Mouse (Mus musculus): ENCODE data around the gene Parp1. TPM values are rescaled to one million over a fixed set of nuclear protein-coding genes. Genes with fewer than 3 reads are reported as not detected.

Gene Parp1
- polyA plus RNA-seq (2014; fragmentation: Nextera tagmentation; extraction: Ambion mirVana): 118 and 127 TPM in 2 replicates

DNA sequence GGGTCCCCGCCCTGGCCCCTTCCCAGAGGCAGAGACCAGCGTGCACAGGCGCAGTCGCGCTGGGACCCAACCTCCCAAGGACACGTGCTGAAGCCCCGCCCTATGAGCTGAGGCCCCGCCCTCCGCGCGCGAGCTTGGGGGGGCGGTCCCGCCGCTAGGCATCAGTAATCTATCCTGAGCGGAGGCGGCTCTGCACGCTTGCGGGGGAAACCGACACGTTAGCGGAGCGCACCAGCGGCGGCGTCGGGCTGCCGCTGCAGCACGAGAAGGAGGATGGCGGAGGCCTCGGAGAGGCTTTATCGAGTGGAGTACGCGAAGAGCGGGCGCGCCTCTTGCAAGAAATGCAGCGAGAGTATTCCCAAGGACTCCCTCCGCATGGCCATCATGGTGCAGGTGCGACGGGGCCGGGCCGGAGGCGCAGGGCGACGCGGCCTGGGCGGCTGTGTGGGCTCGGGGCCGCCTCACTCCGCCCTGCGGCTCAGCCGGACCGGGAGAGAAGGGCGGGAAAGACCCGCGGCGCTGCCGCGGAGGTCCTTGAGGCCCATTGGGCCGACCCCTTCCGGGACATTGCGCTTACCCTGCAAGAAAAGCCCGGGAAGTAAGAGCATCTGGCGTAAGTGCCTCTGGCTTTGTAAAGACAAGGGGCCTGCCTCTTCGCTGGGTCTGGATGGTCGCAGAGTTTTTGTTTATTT, at the start of gene Parp1:
Gene Parp1 (plus strand): TSS at position 164 of the 692 bp plus-strand sequence.
- Histone ChIP-seq H3K36me3 (ENCODE audit: control insufficient read depth, insufficient read depth, low read length) (peaks cover 9% of the 10 kb centered on the region), H3K9me3 (replicated peaks; ENCODE audit: control insufficient read depth, low read length) (no peaks in the 10 kb centered on the region), H3K27me3 (replicated peaks; ENCODE audit: control insufficient read depth, insufficient read depth, low read length) (no peaks in the 10 kb centered on the region), H3K9ac (ENCODE audit: low read length) (peak within 1 kb of the TSS; percentile 90), H3K4me3 (ENCODE audit: low read depth, low read length) (peak within 1 kb of the TSS; percentile 74), H3K27ac (ENCODE audit: low read depth, low read length) (peak within 1 kb of the TSS; percentile 90), H3K4me1 (ENCODE audit: control insufficient read depth, insufficient read depth, low read length) (peaks cover 15% of the 10 kb centered on the region), H3K4me2 (ENCODE audit: low read length) (peak within 1 kb of the TSS; percentile 97)
- WGBS: under 1% methylated on average over 65 of the region's 67 CpGs
- ATAC-seq (peak; percentile 99), DNase-seq (ENCODE audit: low spot score) (peak; percentile 98)

DNA sequence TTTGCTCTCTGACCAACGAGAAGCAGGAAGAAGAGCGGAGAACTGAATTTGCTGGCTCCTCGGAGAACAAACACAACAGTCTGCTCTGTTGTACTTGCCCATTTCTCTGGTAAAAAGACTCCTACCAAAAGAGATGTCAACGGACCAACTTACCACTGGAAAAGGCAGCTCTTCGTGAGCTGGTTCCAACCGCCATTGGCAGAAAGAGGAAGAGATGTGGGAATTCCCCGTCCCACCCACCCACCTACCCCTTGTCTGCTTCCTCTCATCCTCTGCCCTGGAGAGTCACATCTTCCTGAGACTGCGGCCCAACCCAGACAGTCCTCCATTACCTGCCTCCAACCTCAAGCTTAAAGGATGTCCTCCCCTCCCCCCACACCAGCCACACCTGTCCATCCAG, 49.2 kb upstream of the Parp1 start:
- 92% methylated on average over 8 of the region's 8 CpGs for whole genome bisulfite sequencing
- DNase-seq (ENCODE audit: low spot score): no peak
- no peaks in the 10 kb centered on the region for H3K27me3 ChIP-seq (replicated peaks; ENCODE audit: control insufficient read depth, insufficient read depth, low read length)
- no peak overlapping the region for H3K27ac ChIP-seq (ENCODE audit: low read depth, low read length)
- H3K4me2 ChIP-seq (ENCODE audit: low read length): no peak overlapping the region
- H3K4me3 ChIP-seq (ENCODE audit: low read depth, low read length): no peak overlapping the region
- H3K36me3 ChIP-seq (ENCODE audit: control insufficient read depth, insufficient read depth, low read length): no peaks in the 10 kb centered on the region
- no peak overlapping the region for H3K9ac ChIP-seq (ENCODE audit: low read length)
- H3K9me3 ChIP-seq (replicated peaks; ENCODE audit: control insufficient read depth, low read length): no peaks in the 10 kb centered on the region
- ATAC-seq: no peak
- no peaks in the 10 kb centered on the region for H3K4me1 ChIP-seq (ENCODE audit: control insufficient read depth, insufficient read depth, low read length)

DNA sequence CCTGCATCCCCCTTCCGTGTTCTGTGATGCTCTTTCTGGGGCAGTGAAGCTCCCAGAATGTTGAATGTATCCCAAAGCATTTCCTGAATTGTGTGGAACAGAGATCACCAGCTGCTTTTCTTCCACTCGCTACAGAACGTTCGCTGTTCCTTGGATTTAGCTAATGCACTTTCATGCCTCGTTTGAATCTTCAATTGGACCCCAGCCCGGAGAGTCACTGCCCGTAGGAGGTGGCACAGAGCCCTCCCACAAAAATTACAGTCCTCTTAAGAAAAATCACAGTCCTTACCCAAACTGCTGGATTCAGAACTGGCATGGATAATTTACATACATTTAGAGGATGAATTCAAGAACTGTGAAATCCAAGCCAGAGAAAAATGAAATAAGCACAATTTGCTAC, 48.5 kb upstream of the Parp1 start:
- Histone ChIP-seq H3K27ac (ENCODE audit: low read depth, low read length) (no peak overlapping the region; the same call in 1 of the 2 replicates), H3K4me3 (ENCODE audit: low read depth, low read length) (no peak overlapping the region), H3K27me3 (replicated peaks; ENCODE audit: control insufficient read depth, insufficient read depth, low read length) (no peaks in the 10 kb centered on the region), H3K4me2 (ENCODE audit: low read length) (no peak overlapping the region), H3K9ac (ENCODE audit: low read length) (no peak overlapping the region), H3K9me3 (replicated peaks; ENCODE audit: control insufficient read depth, low read length) (no peaks in the 10 kb centered on the region), H3K36me3 (ENCODE audit: control insufficient read depth, insufficient read depth, low read length) (no peaks in the 10 kb centered on the region), H3K4me1 (ENCODE audit: control insufficient read depth, insufficient read depth, low read length) (no peaks in the 10 kb centered on the region)
- DNase-seq (ENCODE audit: low spot score) (peak; percentile 25), ATAC-seq (no peak)
- 27% methylated on average over 7 of the region's 7 CpGs for WGBS

DNA sequence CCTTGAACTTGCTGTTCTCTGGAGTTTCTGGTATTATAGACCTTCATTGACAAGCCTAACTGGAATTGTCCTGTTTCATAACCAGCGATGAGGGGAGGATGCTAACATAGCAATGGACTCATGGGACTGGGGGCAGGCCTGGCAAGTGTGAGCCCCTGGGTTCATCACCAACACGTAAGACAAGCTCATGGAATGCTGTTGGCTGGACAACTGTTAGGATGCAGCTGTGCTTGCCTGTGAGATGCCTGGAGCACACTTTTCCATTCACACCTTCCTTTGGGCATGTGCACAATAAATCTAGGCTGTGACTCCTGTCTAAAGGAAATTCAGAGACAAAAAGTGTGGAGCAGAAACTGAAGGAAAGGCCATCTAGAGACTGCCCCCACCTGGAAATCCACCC, 45.4 kb upstream of the Parp1 start:
- no peak overlapping the region for H3K4me2 ChIP-seq (ENCODE audit: low read length)
- WGBS: 86% methylated on average over 2 of the region's 2 CpGs
- no peak overlapping the region for H3K27ac ChIP-seq (ENCODE audit: low read depth, low read length)
- H3K9ac ChIP-seq (ENCODE audit: low read length): no peak overlapping the region
- DNase-seq (ENCODE audit: low spot score) (no peak), ATAC-seq (no peak)
- H3K36me3 ChIP-seq (ENCODE audit: control insufficient read depth, insufficient read depth, low read length): no peaks in the 10 kb centered on the region
- H3K4me1 ChIP-seq (ENCODE audit: control insufficient read depth, insufficient read depth, low read length): no peaks in the 10 kb centered on the region
- H3K27me3 ChIP-seq (replicated peaks; ENCODE audit: control insufficient read depth, insufficient read depth, low read length): no peaks in the 10 kb centered on the region
- H3K9me3 ChIP-seq (replicated peaks; ENCODE audit: control insufficient read depth, low read length): no peaks in the 10 kb centered on the region
- H3K4me3 ChIP-seq (ENCODE audit: low read depth, low read length): no peak overlapping the region

DNA sequence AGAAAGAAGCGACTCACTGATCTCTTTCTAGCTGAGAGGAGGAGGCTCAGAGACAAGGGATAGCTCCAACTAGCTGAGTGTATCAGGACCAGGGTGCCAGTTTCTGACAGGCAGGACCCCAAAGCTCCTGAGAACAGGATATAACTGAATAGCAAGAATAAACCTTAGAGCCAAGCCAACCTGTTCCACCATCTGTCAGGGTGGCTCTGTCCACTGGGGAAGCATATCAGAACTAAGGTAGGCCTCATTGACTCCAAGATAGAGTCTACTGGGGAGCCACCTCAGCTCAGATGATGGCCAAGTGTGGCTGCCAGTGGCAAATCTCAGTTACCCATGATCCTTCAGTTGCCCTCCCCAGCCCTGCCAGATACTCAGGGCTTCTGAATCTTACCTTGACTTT, 43.4 kb upstream of the Parp1 start:
- 72% methylated on average over 1 of the region's 1 CpGs for WGBS
- no peak overlapping the region for H3K27ac ChIP-seq (ENCODE audit: low read depth, low read length)
- no peak for DNase-seq (ENCODE audit: low spot score)
- H3K27me3 ChIP-seq (replicated peaks; ENCODE audit: control insufficient read depth, insufficient read depth, low read length): no peaks in the 10 kb centered on the region
- no peak overlapping the region for H3K4me3 ChIP-seq (ENCODE audit: low read depth, low read length)
- no peaks in the 10 kb centered on the region for H3K9me3 ChIP-seq (replicated peaks; ENCODE audit: control insufficient read depth, low read length)
- no peaks in the 10 kb centered on the region for H3K36me3 ChIP-seq (ENCODE audit: control insufficient read depth, insufficient read depth, low read length)
- no peak overlapping the region for H3K9ac ChIP-seq (ENCODE audit: low read length)
- no peak for ATAC-seq
- no peak overlapping the region for H3K4me2 ChIP-seq (ENCODE audit: low read length)
- no peaks in the 10 kb centered on the region for H3K4me1 ChIP-seq (ENCODE audit: control insufficient read depth, insufficient read depth, low read length)

DNA sequence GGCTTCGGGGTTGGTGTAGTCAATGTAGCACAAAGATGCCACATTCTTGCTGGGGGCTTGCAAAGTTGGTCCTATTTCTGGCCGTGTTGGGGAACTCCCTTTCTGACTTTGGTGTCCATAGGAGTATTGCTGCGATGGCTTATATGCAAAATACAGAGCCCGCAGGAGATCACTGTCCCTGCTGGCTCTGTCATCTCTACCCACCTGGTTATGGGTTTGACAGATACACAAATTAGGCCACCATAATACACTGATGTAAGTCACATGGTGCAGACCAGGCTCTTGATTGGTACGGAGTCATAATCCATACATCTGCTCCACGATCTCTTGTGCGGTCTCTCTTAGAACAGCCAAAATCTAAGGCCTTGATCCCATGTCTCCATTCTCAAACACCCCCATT, 38.9 kb upstream of the Parp1 start:
- H3K4me2 ChIP-seq (ENCODE audit: low read length): no peak overlapping the region
- 94% methylated on average over 7 of the region's 7 CpGs for WGBS
- no peaks in the 10 kb centered on the region for H3K36me3 ChIP-seq (ENCODE audit: control insufficient read depth, insufficient read depth, low read length)
- H3K9me3 ChIP-seq (replicated peaks; ENCODE audit: control insufficient read depth, low read length): no peaks in the 10 kb centered on the region
- no peaks in the 10 kb centered on the region for H3K27me3 ChIP-seq (replicated peaks; ENCODE audit: control insufficient read depth, insufficient read depth, low read length)
- ATAC-seq (no peak), DNase-seq (ENCODE audit: low spot score) (no peak)
- no peak overlapping the region for H3K9ac ChIP-seq (ENCODE audit: low read length)
- no peak overlapping the region for H3K27ac ChIP-seq (ENCODE audit: low read depth, low read length)
- no peak overlapping the region for H3K4me3 ChIP-seq (ENCODE audit: low read depth, low read length)
- no peaks in the 10 kb centered on the region for H3K4me1 ChIP-seq (ENCODE audit: control insufficient read depth, insufficient read depth, low read length)

DNA sequence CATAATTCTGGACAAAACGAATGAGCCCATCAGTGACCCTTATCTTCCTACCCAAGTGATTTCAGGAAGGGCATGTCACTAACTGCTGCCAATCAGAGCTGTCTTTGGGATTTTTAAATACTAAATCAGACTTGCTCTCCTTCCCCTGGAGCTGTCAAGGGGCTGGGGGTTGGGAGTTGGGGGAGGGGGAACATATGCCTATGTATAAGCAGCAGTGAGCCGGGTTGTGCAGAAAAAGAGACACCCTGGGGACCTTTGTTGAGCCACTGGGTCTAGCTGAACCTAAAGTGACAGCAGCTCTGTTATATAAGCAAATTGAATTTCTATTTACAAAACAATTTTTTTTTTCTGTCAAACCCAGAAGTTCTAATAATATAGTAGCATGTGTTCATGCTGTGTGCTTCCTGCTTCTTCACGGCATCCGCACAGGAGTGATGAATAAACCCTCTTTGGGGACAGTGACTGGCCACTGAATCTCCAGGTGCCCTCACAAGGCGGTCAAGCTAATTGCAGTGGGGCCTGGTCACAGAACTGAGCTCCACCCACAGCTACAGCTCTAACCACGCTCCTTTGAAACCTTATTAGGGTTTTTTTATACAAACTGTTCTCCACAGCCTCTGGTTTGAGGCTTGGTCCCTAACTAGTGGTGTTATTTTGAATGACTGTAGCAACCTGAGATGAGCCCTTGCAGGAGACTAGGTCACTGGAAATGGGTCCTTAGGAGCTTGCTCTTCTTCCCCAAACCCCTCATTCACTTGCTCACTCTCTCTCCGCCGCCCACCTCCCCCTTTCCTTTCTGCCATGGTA, 38.1 kb upstream of the Parp1 start:
- no peaks in the 10 kb centered on the region for H3K36me3 ChIP-seq (ENCODE audit: control insufficient read depth, insufficient read depth, low read length)
- ATAC-seq: no peak
- H3K4me1 ChIP-seq (ENCODE audit: control insufficient read depth, insufficient read depth, low read length): no peaks in the 10 kb centered on the region
- no peaks in the 10 kb centered on the region for H3K9me3 ChIP-seq (replicated peaks; ENCODE audit: control insufficient read depth, low read length)
- DNase-seq (ENCODE audit: low spot score): no peak
- H3K27me3 ChIP-seq (replicated peaks; ENCODE audit: control insufficient read depth, insufficient read depth, low read length): no peaks in the 10 kb centered on the region
- no peak overlapping the region for H3K27ac ChIP-seq (ENCODE audit: low read depth, low read length)
- H3K4me3 ChIP-seq (ENCODE audit: low read depth, low read length): no peak overlapping the region
- 69% methylated on average over 8 of the region's 8 CpGs for WGBS
- H3K4me2 ChIP-seq (ENCODE audit: low read length): no peak overlapping the region
- H3K9ac ChIP-seq (ENCODE audit: low read length): no peak overlapping the region

DNA sequence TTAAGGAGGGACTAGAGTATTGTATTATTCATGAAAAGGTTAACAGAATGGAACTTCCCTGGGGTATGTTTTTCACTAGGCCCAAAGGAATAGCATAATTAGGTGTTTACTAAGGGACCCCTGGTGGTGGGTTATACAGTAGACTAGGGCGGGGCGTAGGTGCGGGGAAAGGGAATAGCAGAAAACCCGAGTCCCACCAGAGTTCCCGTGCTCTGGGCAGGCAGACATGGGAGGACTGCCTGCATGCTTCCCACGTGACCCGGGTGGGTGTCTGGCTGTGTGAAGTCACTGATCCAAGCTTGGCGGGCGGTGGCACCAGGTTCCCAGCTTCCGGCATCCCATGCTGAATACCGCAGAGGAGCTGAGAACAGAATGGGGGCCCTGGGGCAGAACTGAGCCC, 36.1 kb upstream of the Parp1 start:
- Histone ChIP-seq H3K4me1 (ENCODE audit: control insufficient read depth, insufficient read depth, low read length) (no peaks in the 10 kb centered on the region), H3K4me3 (ENCODE audit: low read depth, low read length) (no peak overlapping the region), H3K4me2 (ENCODE audit: low read length) (no peak overlapping the region), H3K27ac (ENCODE audit: low read depth, low read length) (no peak overlapping the region), H3K9me3 (replicated peaks; ENCODE audit: control insufficient read depth, low read length) (no peaks in the 10 kb centered on the region), H3K9ac (ENCODE audit: low read length) (no peak overlapping the region), H3K27me3 (replicated peaks; ENCODE audit: control insufficient read depth, insufficient read depth, low read length) (no peaks in the 10 kb centered on the region), H3K36me3 (ENCODE audit: control insufficient read depth, insufficient read depth, low read length) (no peaks in the 10 kb centered on the region)
- no peak for ATAC-seq
- no peak for DNase-seq (ENCODE audit: low spot score)
- 89% methylated on average over 11 of the region's 11 CpGs for WGBS

DNA sequence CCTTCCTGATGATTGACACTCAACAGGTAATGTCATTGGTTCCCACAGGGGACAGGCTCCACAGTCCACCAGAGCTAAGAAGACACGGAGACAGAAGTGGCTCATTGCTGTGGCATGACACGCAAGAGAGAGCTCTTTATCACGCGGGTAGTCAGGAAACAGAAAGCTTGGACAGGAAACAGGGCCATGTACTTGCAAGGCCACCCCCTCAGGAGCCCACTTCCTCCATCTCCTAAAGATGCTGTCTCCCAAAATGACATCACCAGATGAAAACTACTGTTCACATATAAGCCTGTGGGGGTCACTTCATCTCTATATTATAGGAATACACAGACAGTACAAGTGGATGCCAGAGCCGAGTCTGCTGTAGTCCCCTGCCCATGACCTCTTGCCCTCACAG, 32.0 kb upstream of the Parp1 start:
- Histone ChIP-seq H3K9ac (ENCODE audit: low read length) (no peak overlapping the region), H3K4me2 (ENCODE audit: low read length) (no peak overlapping the region), H3K9me3 (replicated peaks; ENCODE audit: control insufficient read depth, low read length) (no peaks in the 10 kb centered on the region), H3K36me3 (ENCODE audit: control insufficient read depth, insufficient read depth, low read length) (no peaks in the 10 kb centered on the region), H3K4me3 (ENCODE audit: low read depth, low read length) (no peak overlapping the region), H3K27me3 (replicated peaks; ENCODE audit: control insufficient read depth, insufficient read depth, low read length) (no peaks in the 10 kb centered on the region), H3K4me1 (ENCODE audit: control insufficient read depth, insufficient read depth, low read length) (no peaks in the 10 kb centered on the region), H3K27ac (ENCODE audit: low read depth, low read length) (no peak overlapping the region)
- WGBS: 76% methylated on average over 5 of the region's 5 CpGs
- DNase-seq (ENCODE audit: low spot score) (no peak), ATAC-seq (no peak)

All from forebrain, embryonic 14.5 days (tissue).